Mouse (Mus musculus) hindbrain, embryonic 11.5 days (tissue): ENCODE results near the gene 4930548H24Rik. TPM values are rescaled to one million over a fixed set of nuclear protein-coding genes. Genes with fewer than 3 reads are reported as not detected.

Experiments
- ATAC-seq: fragments of 200-750 bp; cut with Nextera tagmentation; 2 replicates; pipeline ENCODE4 v1.8.0; 2017; ENCODE audit warnings: mild to moderate bottlenecking, moderate TSS enrichment, moderate library complexity; ENCODE audit not compliant: low FRiP score
- DNase-seq: peaks from one replicate; pipeline ENCODE4 v3.0.0-alpha.2; 2015; ENCODE audit warnings: low spot score
- H3K27ac ChIP-seq: fragments of 300-500 bp; sonication (generic); 2 replicates; pipeline ENCODE4 v1.5.1; 2014; ENCODE audit warnings: mild to moderate bottlenecking, low read depth, low read length
- H3K27me3 ChIP-seq: fragments of 300-500 bp; sonication (generic); 2 replicates; pipeline ENCODE4 v1.6.1; 2014; ENCODE audit warnings: mild to moderate bottlenecking, low read length, moderate library complexity, mixed read lengths; ENCODE audit not compliant: control insufficient read depth, insufficient read depth
- H3K36me3 ChIP-seq: fragments of 300-500 bp; sonication (generic); 2 replicates; pipeline ENCODE4 v1.6.1; 2014; ENCODE audit warnings: mild to moderate bottlenecking, low read length, moderate library complexity, mixed read lengths; ENCODE audit not compliant: control insufficient read depth, insufficient read depth
- H3K4me1 ChIP-seq: fragments of 300-500 bp; sonication (generic); replicated peaks from 2 replicates; pipeline ENCODE4 v1.6.1; 2014; ENCODE audit warnings: low read length, mixed read lengths; ENCODE audit not compliant: control insufficient read depth, insufficient read depth
- H3K4me2 ChIP-seq: fragments of 300-500 bp; sonication (generic); replicated peaks from 2 replicates; pipeline ENCODE4 v1.6.1; 2014; ENCODE audit warnings: mild to moderate bottlenecking, low read depth, low read length
- H3K4me3 ChIP-seq: fragments of 300-500 bp; sonication (generic); 2 replicates; pipeline ENCODE4 v1.5.1; 2014; ENCODE audit warnings: low read depth, low read length
- H3K9ac ChIP-seq: fragments of 300-500 bp; sonication (generic); 2 replicates; pipeline ENCODE4 v1.6.1; 2014; ENCODE audit warnings: low read depth, low read length
- H3K9me3 ChIP-seq: fragments of 300-500 bp; sonication (generic); 2 replicates; pipeline ENCODE4 v1.6.1; 2016; ENCODE audit warnings: low read length; ENCODE audit not compliant: control insufficient read depth
- WGBS: fragments of 180-500 bp; shearing (Covaris S2); extraction: QIAGEN DNeasy Blood & Tissue Kit; methylation state at CpG from one replicate; pipeline ENCODE4 v1.1.7; 2014; 5-methylcytosine and 5-hydroxymethylcytosine counted together
- polyA plus RNA-seq: library from polyadenylated mRNA; unstranded; fragments of >200 nt; fragmentation: Nextera tagmentation; extraction: Ambion mirVana; gene quantifications from 2 replicates; pipeline ENCODE4 v1.2.1, GENCODE M21; 2014

Gene 4930548H24Rik
- polyA plus RNA-seq, 1 experiment from 2014 or later: not detected

DNA sequence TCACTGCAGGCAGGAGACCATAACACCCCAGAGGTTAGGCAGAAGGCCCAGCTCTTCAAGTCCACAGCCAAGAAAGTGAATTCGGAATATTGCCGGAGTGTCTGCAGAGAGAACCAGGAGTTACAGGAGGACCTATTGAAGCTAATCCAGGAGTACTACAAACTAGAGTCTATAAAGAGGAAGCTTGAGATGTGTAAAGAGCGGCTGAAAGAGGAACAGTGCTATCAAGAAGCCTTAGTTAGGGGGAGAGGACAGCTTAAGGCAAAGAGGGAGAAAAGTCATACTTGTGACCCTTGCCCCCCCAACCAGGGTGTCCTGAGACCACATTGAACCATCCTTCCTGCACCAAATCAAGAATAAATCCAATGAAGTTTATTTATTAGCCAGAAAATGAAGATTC, 2.3 kb downstream of the 4930548H24Rik start:
- no peaks in the 10 kb centered on the region for H3K4me1 ChIP-seq
- no peak overlapping the region for H3K27ac ChIP-seq
- H3K9ac ChIP-seq: no peak overlapping the region
- no peaks in the 10 kb centered on the region for H3K27me3 ChIP-seq
- no peaks in the 10 kb centered on the region for H3K9me3 ChIP-seq
- H3K4me3 ChIP-seq: no peak overlapping the region
- no peak for ATAC-seq
- H3K4me2 ChIP-seq: no peak overlapping the region
- H3K36me3 ChIP-seq: no peaks in the 10 kb centered on the region
- 94% methylated on average over 3 of the region's 3 CpGs for WGBS
- DNase-seq: no peak

DNA sequence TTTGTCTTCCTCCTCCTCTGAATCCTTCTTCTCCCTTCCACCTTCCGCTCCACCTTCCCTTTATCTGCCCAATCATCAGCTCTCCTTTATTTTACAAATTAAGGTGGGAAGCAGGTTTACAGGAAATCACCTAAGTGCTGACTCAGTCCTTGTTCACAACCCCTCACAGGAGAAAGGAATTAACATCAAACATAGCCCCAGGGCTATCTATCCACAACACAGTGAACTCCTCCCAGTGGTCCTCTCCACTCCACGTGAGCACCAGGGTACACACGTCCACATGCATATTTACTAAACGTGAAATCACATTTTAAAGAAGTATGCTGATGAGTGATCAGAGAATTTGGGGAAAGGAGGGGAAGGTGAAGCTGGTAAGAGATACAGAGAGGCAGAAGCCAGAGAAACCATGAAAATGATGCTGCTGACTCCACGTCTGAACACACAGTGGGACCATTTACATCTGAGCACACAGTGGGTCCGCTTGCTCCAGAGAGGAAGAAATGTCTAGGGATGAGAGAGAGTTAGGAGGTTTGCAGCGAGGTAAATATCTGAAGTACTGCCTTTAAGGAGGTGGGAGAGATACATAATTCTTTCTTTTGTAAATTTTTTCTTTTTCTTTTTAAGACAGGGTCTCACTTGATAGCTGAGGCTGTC, 3.7 kb downstream of the 4930548H24Rik start:
- Histone ChIP-seq H3K4me2 (no peak overlapping the region), H3K27ac (no peak overlapping the region), H3K27me3 (no peaks in the 10 kb centered on the region), H3K9ac (no peak overlapping the region), H3K4me1 (no peaks in the 10 kb centered on the region), H3K36me3 (no peaks in the 10 kb centered on the region), H3K4me3 (no peak overlapping the region), H3K9me3 (no peaks in the 10 kb centered on the region)
- no peak for ATAC-seq
- WGBS: 71% methylated on average over 7 of the region's 7 CpGs
- DNase-seq: no peak

DNA sequence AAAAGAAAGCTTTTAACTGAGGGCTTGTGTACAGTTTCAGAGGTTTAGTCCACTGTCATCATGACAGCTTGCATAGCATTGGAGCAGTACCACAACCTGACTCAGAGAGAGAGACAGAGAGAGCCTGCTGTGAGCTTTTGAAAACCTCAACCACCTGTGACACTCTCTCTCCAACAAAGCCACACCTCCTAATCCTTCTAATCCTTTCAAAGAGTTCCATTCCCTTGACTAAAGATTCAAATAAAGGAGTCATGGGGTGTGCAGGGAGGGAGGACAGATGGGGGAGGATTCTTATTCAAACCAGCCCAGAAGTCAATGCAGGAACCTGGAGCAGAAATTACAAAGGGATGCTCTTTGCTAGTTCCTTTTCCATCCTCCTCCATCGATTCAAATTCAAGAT, 6.5 kb downstream of the 4930548H24Rik start:
- H3K36me3 ChIP-seq: peaks cover 4% of the 10 kb centered on the region; the same call in 1 of the 2 replicates
- no peak overlapping the region for H3K27ac ChIP-seq
- H3K4me2 ChIP-seq: no peak overlapping the region
- no peaks in the 10 kb centered on the region for H3K27me3 ChIP-seq
- H3K4me3 ChIP-seq: no peak overlapping the region
- peaks cover 3% of the 10 kb centered on the region; the same call in 1 of the 2 replicates for H3K4me1 ChIP-seq
- H3K9me3 ChIP-seq: no peaks in the 10 kb centered on the region
- WGBS: 77% methylated on average over 1 of the region's 1 CpGs
- DNase-seq (no peak), ATAC-seq (no peak)
- no peak overlapping the region for H3K9ac ChIP-seq

DNA sequence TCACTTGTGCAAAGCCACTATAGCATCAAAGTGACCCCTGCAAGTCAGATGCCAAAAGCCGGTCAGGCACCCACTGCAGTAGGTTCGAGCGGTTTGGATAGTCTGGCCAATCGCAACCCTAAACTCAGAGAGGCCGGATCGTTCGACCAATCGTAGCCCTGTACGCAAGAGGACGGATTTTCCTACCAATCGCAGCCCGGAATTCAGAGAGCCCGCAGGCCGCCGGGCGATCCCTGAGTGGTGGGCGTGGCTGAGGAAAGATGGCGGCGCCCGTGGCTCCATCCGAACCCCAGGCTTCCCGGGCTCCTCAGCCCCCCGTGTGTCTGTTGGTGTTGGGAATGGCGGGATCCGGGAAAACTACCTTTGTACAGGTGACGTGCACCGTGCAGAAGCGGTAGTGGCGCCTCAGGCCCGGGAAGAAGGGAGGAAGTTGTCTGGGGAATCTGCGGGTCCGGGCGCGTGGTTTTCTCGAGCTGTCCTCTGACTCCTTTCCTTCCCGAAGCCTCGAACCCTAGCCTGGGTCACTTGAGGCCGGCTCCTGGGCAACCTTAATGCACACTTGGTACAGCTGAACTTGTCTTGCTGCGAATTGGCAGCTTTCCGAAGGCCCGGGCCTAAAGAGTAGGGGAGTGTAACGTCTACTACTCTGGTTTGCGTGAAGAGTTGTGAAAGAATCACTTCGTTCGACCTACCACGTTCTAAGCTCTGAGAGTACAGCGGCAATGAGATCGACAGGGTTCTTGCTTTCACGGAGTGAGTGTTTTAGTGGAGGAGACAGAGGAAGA, 9.2 kb downstream of the 4930548H24Rik start, which contains the start of gene Gpn1:
TSS of gene Gpn1 (plus strand) at position 229 of the 785 bp plus-strand sequence.
- no peaks in the 10 kb centered on the region for H3K27me3 ChIP-seq
- peaks cover 3% of the 10 kb centered on the region; the same call in 1 of the 2 replicates for H3K4me1 ChIP-seq
- H3K27ac ChIP-seq: no peak within 1 kb of the TSS
- H3K4me2 ChIP-seq: peak within 1 kb of the TSS; percentile 64
- H3K36me3 ChIP-seq: peaks cover 7% of the 10 kb centered on the region
- peak within 1 kb of the TSS; percentile 68 for H3K4me3 ChIP-seq
- peak within 1 kb of the TSS; percentile 61 for H3K9ac ChIP-seq
- peak; percentile 100 for ATAC-seq
- peak; percentile 91 for DNase-seq
- under 1% methylated on average over 49 of the region's 49 CpGs for WGBS
- no peaks in the 10 kb centered on the region for H3K9me3 ChIP-seq

DNA sequence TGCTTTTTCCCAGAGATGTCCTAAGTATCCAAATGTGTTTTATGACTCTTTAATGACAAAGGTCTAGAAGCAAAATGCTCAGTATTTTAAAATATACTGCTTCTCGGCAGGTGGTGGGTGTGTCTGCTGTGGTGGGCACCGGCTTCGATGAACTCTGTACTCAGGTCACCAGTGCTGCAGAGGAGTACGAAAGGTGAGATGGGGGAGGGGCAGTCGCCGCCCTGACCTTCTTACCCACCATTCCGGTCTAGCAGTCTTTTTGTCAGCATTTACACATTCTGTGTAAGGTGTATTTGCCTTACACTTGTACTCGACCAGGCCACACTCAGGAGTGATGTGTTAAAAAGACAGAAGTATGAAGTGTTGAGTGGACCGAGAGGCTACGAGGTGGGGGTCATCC, 19.3 kb downstream of the 4930548H24Rik start:
- peaks cover 8% of the 10 kb centered on the region; the same call in 1 of the 2 replicates for H3K36me3 ChIP-seq

DNA sequence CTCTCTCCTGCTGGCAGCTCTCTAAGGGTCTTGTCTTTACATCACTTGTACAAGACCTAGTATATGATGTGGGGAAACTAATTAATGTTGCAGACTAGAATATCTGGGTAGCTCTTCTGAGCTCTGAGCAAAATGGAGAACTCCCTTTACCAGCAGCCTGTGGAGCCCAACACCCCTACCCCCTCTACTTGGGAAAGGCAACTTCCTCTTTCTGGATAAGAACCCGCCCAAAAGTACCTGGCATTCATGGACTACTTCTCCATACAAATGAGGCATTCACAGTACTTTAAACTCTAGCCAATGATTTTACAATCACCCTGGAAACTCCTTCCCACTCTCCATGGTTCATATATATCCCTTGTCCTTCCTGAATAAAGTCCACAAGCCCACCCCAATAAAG, 26.9 kb downstream of the 4930548H24Rik start:
- DNase-seq: no peak
- ATAC-seq: no peak
- Histone ChIP-seq H3K9me3 (no peaks in the 10 kb centered on the region), H3K27me3 (no peaks in the 10 kb centered on the region), H3K4me1 (no peaks in the 10 kb centered on the region), H3K4me3 (no peak overlapping the region), H3K9ac (no peak overlapping the region), H3K4me2 (no peak overlapping the region), H3K27ac (no peak overlapping the region), H3K36me3 (peaks cover 8% of the 10 kb centered on the region)
- 88% methylated on average over 1 of the region's 1 CpGs for WGBS

More for the DNA sequence above, 19.3 kb downstream of the 4930548H24Rik start:
- ATAC-seq: no peak
- DNase-seq: no peak
- no peaks in the 10 kb centered on the region for H3K4me1 ChIP-seq
- no peak overlapping the region for H3K4me3 ChIP-seq
- H3K9ac ChIP-seq: no peak overlapping the region
- 99% methylated on average over 10 of the region's 10 CpGs for WGBS
- no peaks in the 10 kb centered on the region for H3K9me3 ChIP-seq
- no peak overlapping the region for H3K4me2 ChIP-seq
- H3K27me3 ChIP-seq: no peaks in the 10 kb centered on the region
- no peak overlapping the region for H3K27ac ChIP-seq

DNA sequence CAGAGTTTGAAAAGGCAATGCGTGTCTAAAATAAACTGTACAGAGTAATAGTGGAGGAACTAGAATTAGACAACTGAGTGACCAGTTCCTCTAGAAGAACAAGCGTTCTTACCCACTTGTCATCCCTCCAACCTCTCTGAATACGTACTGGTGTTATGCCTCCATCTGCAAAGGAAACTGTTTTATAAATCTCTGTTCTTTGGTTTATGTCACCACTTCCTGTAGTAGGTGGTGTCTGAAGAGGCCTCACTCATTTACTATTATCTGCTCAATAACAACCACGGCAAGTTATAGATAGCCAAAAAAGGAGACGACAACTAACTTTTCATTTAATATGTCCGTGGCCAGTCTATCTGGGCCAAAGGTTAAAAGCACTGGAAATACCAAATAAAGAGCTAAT, 35.0 kb downstream of the 4930548H24Rik start:
- Histone ChIP-seq H3K4me1 (no peaks in the 10 kb centered on the region), H3K9me3 (no peaks in the 10 kb centered on the region), H3K4me2 (no peak overlapping the region), H3K27me3 (no peaks in the 10 kb centered on the region), H3K36me3 (peaks cover 3% of the 10 kb centered on the region; the same call in 1 of the 2 replicates), H3K9ac (no peak overlapping the region), H3K4me3 (no peak overlapping the region), H3K27ac (no peak overlapping the region)
- WGBS: 95% methylated on average over 6 of the region's 6 CpGs
- ATAC-seq (no peak), DNase-seq (no peak)

DNA sequence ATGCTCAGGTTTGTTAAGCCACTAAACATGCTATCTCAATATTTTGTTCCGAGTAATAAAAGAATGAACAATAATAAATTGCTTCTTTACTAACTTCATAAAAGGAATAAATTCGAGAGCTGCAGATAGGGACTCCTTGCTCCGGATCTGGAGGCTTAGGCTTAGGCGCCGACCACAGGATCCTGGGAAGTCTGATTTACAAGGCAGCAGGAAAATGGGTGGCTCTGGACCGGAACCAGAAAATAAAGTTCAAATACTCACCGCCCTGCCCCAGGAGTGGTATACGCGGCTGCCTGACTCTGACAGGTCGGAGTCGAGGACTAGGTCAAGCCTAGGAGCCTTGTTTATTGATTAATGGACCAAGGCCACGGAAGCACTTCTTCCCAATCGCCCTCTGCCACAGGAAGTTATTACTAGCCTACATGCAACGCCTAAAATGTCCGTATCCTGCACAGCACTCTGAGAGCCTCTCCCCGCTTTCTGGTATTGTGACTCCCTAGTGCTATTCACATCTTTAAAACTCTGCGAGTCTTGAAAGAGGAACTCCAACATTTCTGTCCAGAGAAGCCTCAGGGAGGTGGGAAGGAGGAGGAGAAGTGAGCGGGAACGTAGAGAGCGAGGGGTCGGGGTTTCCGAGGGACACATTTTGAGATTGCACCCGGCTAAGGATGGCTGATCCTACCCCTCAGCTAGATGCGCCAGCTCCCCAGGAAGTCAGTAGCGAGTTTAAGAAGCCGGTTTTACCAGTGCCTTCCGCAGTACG, 41.0 kb downstream of the 4930548H24Rik start, which contains the start of gene Slc4a1ap:
TSS of gene Slc4a1ap (plus strand) at position 642 of the 763 bp plus-strand sequence.
- ATAC-seq (peak; percentile 63), DNase-seq (peak; percentile 85)
- Histone ChIP-seq H3K9ac (peak within 1 kb of the TSS; percentile 90), H3K4me2 (peak within 1 kb of the TSS; percentile 88), H3K36me3 (peaks cover 6% of the 10 kb centered on the region; the same call in 1 of the 2 replicates), H3K27ac (peak within 1 kb of the TSS; percentile 70; the same call in 1 of the 2 replicates), H3K4me3 (peak within 1 kb of the TSS; percentile 99), H3K9me3 (no peaks in the 10 kb centered on the region), H3K27me3 (no peaks in the 10 kb centered on the region), H3K4me1 (0 out of 2 replicates have a peak, but pooled peaks cover 3% of the 10 kb centered on the region)
- 1% methylated on average over 28 of the region's 28 CpGs for WGBS
